Mouse (Mus musculus) heart, embryonic 16.5 days (tissue): ENCODE results near the gene Fam69b. TPM values are rescaled to one million over a fixed set of nuclear protein-coding genes. Genes with fewer than 3 reads are reported as not detected.
"Not testable (repeated sequence)": the region's sequence is repeated elsewhere in the genome, so short reads cannot be mapped to it uniquely, and the experiment has no call there.

ENCODE experiments used
- ATAC-seq: fragments of 200-750 bp; cut with Nextera tagmentation; replicated peaks from 2 replicates; pipeline ENCODE4 v1.8.0; 2017; ENCODE audit warnings: moderate number of reproducible peaks; ENCODE audit not compliant: insufficient read depth, low FRiP score; ENCODE audit errors: extremely low read depth
- H3K27ac ChIP-seq: fragments of 300-500 bp; sonication (generic); 2 replicates; pipeline ENCODE4 v1.5.1; 2014; ENCODE audit warnings: mild to moderate bottlenecking, low read length, control low read depth, moderate library complexity
- H3K27me3 ChIP-seq: fragments of 300-500 bp; sonication (generic); 2 replicates; pipeline ENCODE4 v1.6.1; 2014; ENCODE audit warnings: low read length, mixed read lengths; ENCODE audit not compliant: control insufficient read depth, insufficient read depth
- H3K36me3 ChIP-seq: fragments of 300-500 bp; sonication (generic); 2 replicates; pipeline ENCODE4 v1.6.1; 2014; ENCODE audit not compliant: control insufficient read depth, insufficient read depth
- H3K4me1 ChIP-seq: fragments of 300-500 bp; sonication (generic); 2 replicates; pipeline ENCODE4 v1.6.1; 2014; ENCODE audit warnings: low read length, mixed read lengths; ENCODE audit not compliant: control insufficient read depth, insufficient read depth
- H3K4me2 ChIP-seq: fragments of 300-500 bp; sonication (generic); 2 replicates; pipeline ENCODE4 v1.6.1; 2014; ENCODE audit warnings: low read depth, mild to moderate bottlenecking, control low read depth, low read length
- H3K4me3 ChIP-seq: fragments of 300-500 bp; sonication (generic); 2 replicates; pipeline ENCODE4 v1.5.1; 2014; ENCODE audit warnings: mild to moderate bottlenecking, control low read depth, low read length
- H3K9ac ChIP-seq: fragments of 300-500 bp; sonication (generic); 2 replicates; pipeline ENCODE4 v1.6.1; 2014; ENCODE audit warnings: low read length, control low read depth
- H3K9me3 ChIP-seq: fragments of 300-500 bp; sonication (generic); replicated peaks from 2 replicates; pipeline ENCODE4 v1.6.1; 2016; ENCODE audit warnings: low read length; ENCODE audit not compliant: control insufficient read depth
- WGBS: fragments of 180-500 bp; shearing (Covaris S2); extraction: QIAGEN DNeasy Blood & Tissue Kit; methylation state at CpG from one replicate; pipeline ENCODE4 v1.1.7; 2014; 5-methylcytosine and 5-hydroxymethylcytosine counted together
- microRNA counts: library from miRNA; unstranded; fragments of <30 nt; microRNA quantifications from one replicate; lab custom pipeline; 2016
- microRNA-seq: library from miRNA; unstranded; fragments of <30 nt; microRNA quantifications from one replicate; pipeline ENCODE4, GENCODE M21; 2017
- polyA plus RNA-seq: library from polyadenylated mRNA; unstranded; fragments of >200 nt; fragmentation: Nextera tagmentation; extraction: Ambion mirVana; gene quantifications from 2 replicates; pipeline ENCODE4 v1.2.1, GENCODE M21; 2015

The Fam69b gene
- polyA plus RNA-seq, 1 experiment from 2014 or later, result 12.5 TPM

DNA sequence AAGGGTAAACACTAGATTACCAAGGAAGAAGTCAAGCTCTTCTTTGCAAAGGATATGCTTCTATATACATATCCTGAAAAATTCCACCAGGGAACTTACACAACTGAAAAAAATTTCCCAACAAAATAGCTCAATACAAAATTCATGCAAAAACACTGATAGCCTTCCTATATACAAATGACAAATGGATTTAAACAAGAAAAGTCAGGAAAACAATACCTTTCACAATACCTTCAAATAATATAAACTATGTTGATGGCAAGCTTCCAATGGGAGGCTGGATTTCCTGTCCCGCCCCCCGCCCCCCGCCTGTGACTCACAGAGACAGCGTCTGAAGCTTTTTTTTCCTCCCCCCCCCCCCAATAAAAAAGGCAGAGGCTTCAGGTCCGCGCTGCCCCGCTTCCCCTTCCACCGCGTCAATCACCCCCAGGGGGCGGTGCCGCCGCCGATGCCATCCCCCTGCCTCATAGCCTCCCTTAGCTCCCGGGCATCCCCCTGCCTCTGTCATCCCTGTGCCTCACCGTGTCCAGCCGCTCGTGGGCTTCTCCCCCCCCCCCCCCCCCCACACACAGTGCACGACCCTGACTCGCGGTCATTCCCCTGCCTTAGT, 33.0 kb downstream of the Fam69b start:
- no peaks in the 10 kb centered on the region for H3K9me3 ChIP-seq
- H3K27ac ChIP-seq, result no peak overlapping the region
- H3K36me3 ChIP-seq, result no peaks in the 10 kb centered on the region
- H3K9ac ChIP-seq, result peak overlapping the region; percentile 38
- peak overlapping the region; percentile 81 for H3K4me2 ChIP-seq
- peak overlapping the region; percentile 42 for H3K4me3 ChIP-seq
- H3K4me1 ChIP-seq, result peaks cover 5% of the 10 kb centered on the region
- H3K27me3 ChIP-seq, result peaks cover 3% of the 10 kb centered on the region
- 1% methylated on average over 19 of the region's 20 CpGs for WGBS
- ATAC-seq, result no peak

DNA sequence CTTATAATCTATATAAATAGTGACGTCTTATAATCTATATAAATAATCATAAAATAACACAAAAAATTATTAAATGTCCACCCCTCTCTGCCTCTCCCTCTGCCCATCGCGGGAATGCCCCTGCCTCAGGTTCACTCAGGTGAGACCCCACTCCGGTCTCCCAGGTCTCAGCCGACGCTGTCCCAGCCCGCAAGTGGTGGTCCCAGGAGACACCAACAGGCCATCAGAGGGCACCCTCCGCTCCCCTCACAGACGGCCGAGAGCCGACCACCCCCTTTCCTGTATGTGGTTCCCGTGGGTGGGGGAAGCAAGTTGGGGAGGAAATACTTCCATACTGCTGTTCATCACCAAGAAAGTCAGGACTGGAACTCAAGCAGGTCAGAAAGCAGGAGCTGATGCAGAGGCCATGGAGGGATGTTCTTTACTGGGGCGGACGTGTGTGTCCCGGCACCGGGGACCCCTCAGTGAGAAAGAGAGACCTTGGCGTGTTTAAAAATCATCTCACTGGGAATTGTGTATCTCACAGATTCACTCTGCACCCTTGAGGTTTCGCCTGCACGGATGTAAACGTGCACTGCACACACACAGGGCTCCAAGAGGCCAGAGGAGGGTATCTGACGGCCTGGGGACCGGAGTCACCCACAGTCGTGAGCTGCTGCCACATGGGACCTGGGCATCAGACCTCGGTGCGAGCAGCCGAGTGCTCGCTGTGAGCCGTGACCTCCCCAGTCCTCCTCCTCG, 33.7 kb downstream of the Fam69b start:
- peaks cover 3% of the 10 kb centered on the region for H3K27me3 ChIP-seq
- H3K27ac ChIP-seq, result no peak overlapping the region
- no peaks in the 10 kb centered on the region for H3K36me3 ChIP-seq
- 40% methylated on average over 29 of the region's 29 CpGs for WGBS
- peak overlapping the region; percentile 38; the same call in 1 of the 2 replicates for H3K9ac ChIP-seq
- peaks cover 5% of the 10 kb centered on the region for H3K4me1 ChIP-seq
- peak overlapping the region; percentile 81 for H3K4me2 ChIP-seq
- H3K9me3 ChIP-seq, result no peaks in the 10 kb centered on the region
- ATAC-seq, result no peak
- H3K4me3 ChIP-seq, result peak overlapping the region; percentile 42

DNA sequence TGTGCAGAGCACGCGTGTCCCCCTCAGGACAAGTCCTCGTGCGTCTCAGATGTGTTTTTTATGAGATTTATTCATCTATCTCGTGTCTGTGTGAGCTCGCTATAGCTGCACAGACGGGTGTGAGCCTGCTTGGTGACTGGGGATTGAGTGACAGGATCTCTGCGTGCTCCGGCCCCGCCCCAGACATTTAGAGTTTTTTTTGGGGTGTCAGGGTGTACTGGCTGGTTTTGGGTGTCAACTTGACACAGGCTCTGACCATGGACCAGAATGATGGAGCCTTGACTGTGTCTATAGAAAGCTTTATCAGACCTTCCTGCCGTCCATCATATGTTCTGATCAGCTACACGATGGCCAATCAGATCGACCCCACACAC, 34.2 kb downstream of the Fam69b start:
- Histone ChIP-seq H3K9me3 (no peaks in the 10 kb centered on the region), H3K4me2 (no peak overlapping the region), H3K36me3 (no peaks in the 10 kb centered on the region), H3K9ac (no peak overlapping the region), H3K27me3 (peaks cover 3% of the 10 kb centered on the region), H3K4me3 (no peak overlapping the region), H3K4me1 (peaks cover 5% of the 10 kb centered on the region), H3K27ac (no peak overlapping the region)
- ATAC-seq, result no peak
- 75% methylated on average over 13 of the region's 13 CpGs for WGBS

DNA sequence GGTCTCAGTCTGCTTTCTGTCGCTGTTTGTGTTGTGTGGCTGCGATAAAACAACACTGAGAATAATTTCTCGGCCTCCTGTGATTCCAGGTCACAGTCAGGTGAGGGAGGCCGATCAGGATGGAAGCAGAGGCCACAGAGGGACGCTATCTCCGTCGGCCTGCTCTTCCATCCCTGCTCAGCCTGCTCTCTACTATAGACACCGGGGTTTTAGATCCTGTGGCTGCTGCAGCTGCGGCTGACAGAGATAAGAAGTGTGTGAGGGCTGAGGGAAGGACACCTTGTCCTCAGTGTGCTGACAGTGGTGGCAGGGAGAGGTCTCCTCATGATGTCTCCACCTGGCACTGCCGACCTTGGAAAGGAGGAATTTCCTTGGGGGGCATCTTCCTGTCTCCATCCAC, 34.9 kb downstream of the Fam69b start:
- no peaks in the 10 kb centered on the region for H3K9me3 ChIP-seq
- no peak overlapping the region for H3K9ac ChIP-seq
- peaks cover 3% of the 10 kb centered on the region for H3K27me3 ChIP-seq
- peaks cover 5% of the 10 kb centered on the region for H3K4me1 ChIP-seq
- no peak for ATAC-seq
- WGBS, result 33% methylated on average over 10 of the region's 10 CpGs
- no peak overlapping the region for H3K27ac ChIP-seq
- H3K4me3 ChIP-seq, result no peak overlapping the region
- H3K4me2 ChIP-seq, result no peak overlapping the region
- H3K36me3 ChIP-seq, result no peaks in the 10 kb centered on the region

DNA sequence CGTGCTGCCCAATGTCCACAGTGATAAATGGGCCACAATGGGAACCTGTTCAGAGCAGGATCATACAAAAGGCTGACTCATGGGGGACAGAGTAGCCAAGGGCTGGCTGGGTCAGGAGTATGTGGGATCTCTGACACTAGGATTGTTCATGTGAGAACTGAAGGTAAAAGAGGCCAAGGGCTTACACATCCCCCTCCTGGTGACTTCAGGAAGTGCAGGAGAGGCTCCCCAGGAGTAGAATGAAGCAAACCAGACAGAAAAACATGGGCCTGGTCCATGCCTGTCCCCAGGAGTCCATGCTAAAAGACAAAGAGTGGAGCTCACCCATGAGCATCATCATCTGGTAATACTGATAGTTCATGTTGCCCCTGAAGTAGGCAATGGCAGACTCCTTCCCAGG, 35.3 kb downstream of the Fam69b start:
- ATAC-seq, H3K27me3 ChIP-seq, H3K4me1 ChIP-seq, H3K9ac ChIP-seq, H3K4me2 ChIP-seq, H3K4me3 ChIP-seq, H3K9me3 ChIP-seq, H3K36me3 ChIP-seq, H3K27ac ChIP-seq: not testable (repeated sequence)
- 71% methylated on average over 1 of the region's 1 CpGs for WGBS

DNA sequence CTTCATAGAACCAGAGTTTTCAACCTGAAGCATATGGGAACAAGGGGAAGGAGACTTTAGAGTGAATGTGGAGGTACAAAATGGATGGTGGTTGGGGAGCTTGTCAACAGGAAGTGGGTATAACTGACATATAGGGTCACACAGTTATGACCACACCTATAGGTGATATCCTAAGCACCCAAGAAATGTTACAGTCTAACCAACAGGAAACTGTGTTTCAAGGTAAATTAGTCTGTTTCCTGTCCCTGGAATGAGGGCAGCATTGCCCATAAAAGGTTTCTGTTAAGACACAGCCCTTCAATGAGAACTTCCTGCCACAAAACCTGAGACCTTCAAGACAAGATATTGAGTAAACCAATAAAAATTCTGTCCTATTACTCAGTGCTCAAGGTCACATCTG, 40.5 kb downstream of the Fam69b start:
- Histone ChIP-seq H3K27ac (no peak overlapping the region), H3K4me2 (no peak overlapping the region), H3K9ac (no peak overlapping the region), H3K36me3 (no peaks in the 10 kb centered on the region), H3K4me3 (no peak overlapping the region), H3K9me3 (no peaks in the 10 kb centered on the region), H3K4me1 (no peaks in the 10 kb centered on the region), H3K27me3 (no peaks in the 10 kb centered on the region)
- ATAC-seq, result no peak

DNA sequence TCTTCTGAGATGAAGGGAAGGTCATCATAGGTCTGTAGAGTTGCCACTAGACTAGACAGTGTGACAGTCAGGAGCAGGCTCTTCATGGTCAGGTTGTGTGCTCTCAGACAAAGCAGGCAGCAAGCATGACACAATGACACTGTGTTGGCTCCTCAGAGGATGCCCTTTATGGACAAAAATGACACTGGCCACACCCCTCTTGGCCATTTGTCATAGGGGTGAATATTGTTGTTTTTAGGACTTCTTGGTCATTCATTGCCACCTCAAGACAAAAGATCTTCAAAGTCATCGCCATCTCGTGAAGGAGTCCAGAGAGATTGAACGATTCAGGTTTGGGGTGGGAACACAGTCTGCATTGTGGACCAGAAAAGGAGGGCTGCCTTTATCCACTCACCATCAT, 42.9 kb downstream of the Fam69b start, which contains the start of gene Lcn4:
Lcn4 (minus strand) TSS at position 101 of the 400 bp plus-strand sequence.
- H3K9me3 ChIP-seq, result no peaks in the 10 kb centered on the region
- H3K27me3 ChIP-seq, result no peaks in the 10 kb centered on the region
- H3K36me3 ChIP-seq, result no peaks in the 10 kb centered on the region
- 85% methylated on average over 3 of the region's 3 CpGs for WGBS
- H3K4me2 ChIP-seq, result no peak within 1 kb of the TSS
- H3K4me3 ChIP-seq, result no peak within 1 kb of the TSS
- ATAC-seq, result no peak
- no peak within 1 kb of the TSS for H3K27ac ChIP-seq
- H3K9ac ChIP-seq, result no peak within 1 kb of the TSS
- no peaks in the 10 kb centered on the region for H3K4me1 ChIP-seq

MicroRNAs within 50 kb of the gene (microRNA counts, 519-probe panel; counts per million panel counts)
- microRNA mmu-miR-126-3p (lab: Ali Mortazavi, UCI) (4,265 counts per million, percentile 97 among the panel's probes with 10 or more counts), microRNA mmu-miR-126-5p (lab: Ali Mortazavi, UCI) (3,605 counts per million, percentile 89 among the panel's probes with 10 or more counts)

Small RNAs within 50 kb of the gene (microRNA-seq; reads per million reads assigned to microRNA genes)
- 2.0 reads per million, percentile 4 among the genes with 10 or more reads in this experiment for gene Mir126a
- not detected for gene Mir126b

Other genes starting within 250 kb of the Fam69b start
- gene Snapc4, start 247.8 kb upstream of the Fam69b start, polyA plus RNA-seq, result 14.8 and 18.5 TPM in 2 replicates
- gene Entr1, start 239.1 kb upstream of the Fam69b start, polyA plus RNA-seq, result 81.4 and 86.0 TPM in 2 replicates
- 118 and 119 TPM in 2 replicates for gene Pmpca, start 239.1 kb upstream of the Fam69b start, polyA plus RNA-seq
- gene Inpp5e, start 219.3 kb upstream of the Fam69b start, polyA plus RNA-seq, result 15.0 and 15.3 TPM in 2 replicates
- 14.5 and 14.8 TPM in 2 replicates for gene Sec16a, start 183.2 kb upstream of the Fam69b start, polyA plus RNA-seq
- gene Notch1, start 111.8 kb upstream of the Fam69b start, polyA plus RNA-seq, result 17.9 and 21.8 TPM in 2 replicates
- gene Egfl7, start 48.4 kb upstream of the Fam69b start, polyA plus RNA-seq, result 188 and 216 TPM in 2 replicates
- not detected in 2 replicates for gene Gm20532, start 41.8 kb upstream of the Fam69b start, polyA plus RNA-seq
- 25.9 and 28.5 TPM in 2 replicates for gene Agpat2, start 24.0 kb upstream of the Fam69b start, polyA plus RNA-seq
- not detected in 2 replicates for gene Lcn4, start 42.8 kb downstream of the Fam69b start, polyA plus RNA-seq
- gene Abo, start 236.5 kb downstream of the Fam69b start, polyA plus RNA-seq, result 0.11 TPM in 1 of 2 replicates, not detected in the other